Mouse (Mus musculus): ENCODE data around the gene Gpr1. TPM values are rescaled to one million over a fixed set of nuclear protein-coding genes. Genes with fewer than 3 reads are reported as not detected.
"Not testable (repeated sequence)": the region's sequence is repeated elsewhere in the genome, so short reads cannot be mapped to it uniquely, and the experiment has no call there.

Gpr1 gene
- total RNA-seq, 2 experiments from 2014 or later: 0.17 to 0.51 TPM

DNA sequence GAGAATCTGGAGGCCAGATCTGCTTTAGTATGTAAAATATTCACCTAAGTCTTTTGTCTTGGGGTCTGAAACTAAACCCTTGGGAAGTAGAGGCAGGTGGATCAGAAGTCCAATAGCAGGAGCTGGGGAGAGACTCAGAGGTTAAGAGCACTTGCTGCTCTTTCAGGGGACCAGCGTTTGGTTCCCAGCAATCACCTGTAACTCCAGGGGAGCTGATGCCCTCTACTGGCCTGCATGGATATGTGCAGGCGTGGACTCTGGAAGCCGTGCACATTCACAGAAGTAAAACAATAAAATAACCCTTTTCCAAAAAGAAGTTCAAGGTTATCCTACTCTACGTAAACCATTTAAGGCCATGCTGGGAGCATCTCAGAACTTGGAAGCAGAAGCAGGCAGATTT is 4.9 kb upstream of the Gpr1 start:
- no peak for DNase-seq

DNA sequence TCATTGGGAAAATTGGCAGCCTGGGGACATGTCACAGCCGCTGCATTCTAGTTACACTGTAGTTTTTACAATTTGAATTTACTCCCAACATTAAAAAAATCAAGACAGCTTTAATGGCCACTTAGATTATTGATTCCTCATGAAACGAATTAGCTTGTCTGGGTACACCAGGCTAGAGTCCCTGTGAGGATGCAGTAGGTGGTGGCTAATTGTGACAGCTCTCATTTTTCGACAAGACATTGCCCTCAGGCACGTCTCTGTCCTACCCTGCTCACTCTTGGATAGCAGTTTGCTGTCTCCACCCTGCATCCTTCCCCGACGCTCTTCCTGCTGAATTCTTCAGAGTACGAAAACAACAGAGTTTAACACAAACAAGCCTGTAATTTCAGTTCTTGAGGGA is 288 bp upstream of the Gpr1 start:
- peak in 1 of 2 experiments; percentile 23 for DNase-seq

DNA sequence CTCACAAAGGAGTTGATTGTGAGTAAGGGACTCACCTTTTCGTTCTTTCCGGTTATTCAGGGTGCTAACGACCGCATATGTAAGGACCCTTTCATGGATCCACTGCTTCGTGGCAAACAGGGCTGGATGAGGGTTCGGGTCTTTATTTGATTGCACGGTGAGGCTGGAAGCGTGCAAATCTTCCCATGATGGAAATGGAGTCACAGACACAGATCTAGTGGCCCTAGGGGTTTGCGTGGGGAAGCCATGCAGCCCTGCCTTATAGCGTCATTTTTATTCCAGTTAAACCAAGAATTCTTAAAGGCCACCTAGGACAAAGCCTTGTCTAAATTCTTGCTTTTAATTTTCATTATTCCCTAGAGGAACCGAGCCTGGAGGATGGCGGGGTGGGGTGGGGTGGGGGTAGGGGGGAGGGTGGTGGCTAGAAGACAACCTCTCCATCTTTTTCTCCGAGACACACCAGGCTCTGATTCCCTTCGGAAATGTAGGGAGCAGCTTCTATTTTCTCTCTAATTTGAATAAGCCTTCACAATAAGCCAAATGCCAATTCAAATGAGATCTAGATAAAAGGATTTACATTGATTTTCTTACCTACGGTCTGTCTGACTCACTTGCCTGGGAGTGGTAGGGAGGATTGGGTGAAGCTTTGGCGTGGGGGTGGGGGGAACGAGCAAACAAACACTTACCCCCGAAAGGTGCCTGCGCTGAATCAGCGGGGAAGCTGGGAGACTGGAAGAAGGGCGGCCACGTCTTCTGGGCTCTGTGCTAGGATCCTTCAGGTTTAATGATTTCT is 669 bp downstream of the Gpr1 start:
- DNase-seq: no peak

DNA sequence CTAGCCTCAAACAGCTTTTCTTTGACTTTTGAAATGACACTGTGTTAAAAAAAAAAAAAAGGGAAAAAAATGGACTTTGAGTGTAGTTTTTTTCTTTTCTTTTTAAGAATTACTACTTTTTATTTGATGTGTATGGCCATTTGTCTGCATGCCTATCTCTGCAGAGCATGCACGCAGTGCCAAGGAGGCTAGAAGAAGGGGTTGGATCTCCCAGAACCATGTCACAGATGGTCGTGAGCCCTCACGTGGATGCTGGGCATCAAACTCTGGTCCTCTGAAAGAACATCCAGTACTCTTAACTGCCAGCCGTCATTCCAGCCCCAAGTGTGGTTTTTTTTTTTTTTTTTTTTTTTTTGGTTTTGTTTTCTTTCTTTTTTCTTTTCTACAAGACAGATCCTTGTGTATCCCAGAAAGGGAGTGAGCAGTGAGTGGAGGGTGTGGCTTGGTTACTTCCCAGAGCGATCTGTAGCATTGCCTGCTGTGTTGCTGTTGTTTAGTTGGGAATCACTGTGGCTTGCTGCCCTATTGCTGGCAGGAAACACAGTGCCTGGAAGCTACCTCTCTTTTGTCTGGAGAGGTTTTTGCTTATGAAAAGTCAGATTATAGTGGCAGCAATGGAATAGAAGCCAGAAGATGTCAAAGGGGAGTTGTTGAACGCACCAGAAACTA is 4.3 kb downstream of the Gpr1 start:
- no peak for DNase-seq

DNA sequence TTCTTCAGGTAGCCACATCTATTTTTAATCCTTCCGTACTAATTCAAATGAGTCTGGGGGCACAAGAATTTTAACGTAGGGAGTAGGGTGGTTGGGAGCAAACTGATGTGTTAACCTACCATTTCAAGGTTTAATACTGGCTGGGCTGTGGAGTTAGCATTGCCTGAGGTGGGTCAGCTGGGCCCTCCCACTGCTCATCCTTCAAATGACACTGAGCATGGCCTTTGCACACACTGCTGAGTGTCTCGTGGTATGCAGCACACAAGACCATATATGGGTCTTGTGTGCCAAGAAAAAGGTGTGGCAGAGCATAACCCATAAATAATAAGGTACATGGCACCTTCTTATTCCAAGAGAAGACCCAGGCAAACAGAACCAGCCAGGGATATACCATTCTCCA is 6.7 kb downstream of the Gpr1 start:
- no peak for DNase-seq

DNA sequence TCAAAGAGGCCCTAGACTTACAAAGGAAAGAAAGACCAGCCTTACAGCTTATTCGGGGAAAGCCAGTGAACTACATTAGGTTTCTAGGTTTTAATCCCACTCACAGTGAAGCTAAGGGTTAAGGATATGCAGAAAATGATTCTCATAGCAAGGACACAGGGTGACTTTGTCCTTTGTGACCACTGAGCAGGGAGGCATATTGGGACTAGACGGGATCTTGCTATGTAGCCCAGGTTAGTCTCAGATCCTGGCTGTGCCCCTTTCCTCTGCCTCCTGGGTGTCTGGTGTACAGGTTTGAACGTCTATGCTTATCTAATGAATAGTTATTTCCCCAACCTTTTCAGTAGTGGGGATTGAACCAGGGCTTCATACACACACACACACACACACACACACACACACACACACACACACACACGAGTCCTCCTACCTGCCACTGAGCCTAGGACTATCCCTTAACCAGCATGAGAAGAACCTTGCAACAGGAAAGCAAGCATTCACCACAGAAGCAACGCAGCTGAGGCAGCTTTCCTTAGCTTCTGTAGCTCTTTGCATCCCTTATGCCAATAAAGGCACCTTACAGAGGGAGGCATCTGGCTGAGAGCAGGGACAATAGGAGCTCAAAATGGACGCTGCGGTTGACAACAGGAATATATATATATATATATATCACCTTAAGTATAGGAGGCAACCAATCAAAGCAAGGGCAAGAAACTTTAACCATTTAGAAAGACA is 9.5 kb downstream of the Gpr1 start:
- DNase-seq: no peak

DNA sequence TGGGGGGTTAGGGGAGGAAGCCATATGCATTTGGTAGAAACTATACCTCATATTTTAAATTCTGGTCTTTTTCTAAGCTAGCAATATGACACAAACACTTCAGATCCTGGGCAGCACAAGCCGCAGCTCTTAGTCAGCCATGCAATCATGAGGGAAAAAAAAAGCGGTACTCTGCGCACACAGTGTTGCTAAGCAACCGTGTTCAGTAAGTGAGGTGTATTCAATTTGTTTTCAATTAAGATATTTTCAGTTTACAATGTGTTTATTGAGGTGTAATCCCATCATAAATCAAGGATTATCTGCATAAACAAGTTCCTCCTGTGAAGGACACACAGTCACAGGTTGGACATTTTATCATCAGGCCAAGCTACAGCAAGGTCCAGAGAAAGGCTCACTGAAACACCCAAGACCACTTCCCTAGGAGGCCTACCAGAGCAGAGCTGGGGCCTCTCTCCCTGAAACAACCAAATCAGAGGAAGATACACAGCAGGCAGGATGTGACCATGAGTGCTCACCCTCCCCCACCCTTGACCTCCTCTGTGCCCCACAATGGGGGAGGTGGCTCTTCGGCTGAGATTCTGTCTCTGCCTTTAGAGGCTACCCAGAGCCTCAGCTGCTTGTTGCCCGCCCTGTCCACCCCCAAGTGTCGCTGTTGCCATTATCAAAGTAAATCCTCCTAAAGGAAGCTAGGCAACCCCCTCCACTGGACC is 10.2 kb downstream of the Gpr1 start:
- no peak for DNase-seq

DNA sequence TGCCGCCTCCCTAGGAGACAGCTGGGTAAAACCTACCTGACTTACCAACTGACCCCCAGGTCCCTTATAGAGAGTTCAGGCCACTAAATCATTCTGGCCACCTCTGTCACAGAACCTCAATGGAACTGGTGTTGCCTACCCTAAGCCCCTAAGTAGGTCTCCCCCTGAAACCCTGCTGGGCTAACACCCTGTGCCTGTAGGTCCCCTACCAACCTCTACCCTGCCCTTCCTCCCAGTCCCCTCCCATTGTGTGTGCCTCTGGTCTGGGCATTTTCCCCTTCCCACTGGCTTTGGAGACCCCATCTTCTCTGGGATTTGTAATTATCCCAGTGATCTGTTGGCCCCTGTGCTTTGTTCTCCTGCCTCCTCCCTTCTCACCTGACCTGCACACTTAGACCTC is 10.9 kb downstream of the Gpr1 start:
- DNase-seq: no peak

DNA sequence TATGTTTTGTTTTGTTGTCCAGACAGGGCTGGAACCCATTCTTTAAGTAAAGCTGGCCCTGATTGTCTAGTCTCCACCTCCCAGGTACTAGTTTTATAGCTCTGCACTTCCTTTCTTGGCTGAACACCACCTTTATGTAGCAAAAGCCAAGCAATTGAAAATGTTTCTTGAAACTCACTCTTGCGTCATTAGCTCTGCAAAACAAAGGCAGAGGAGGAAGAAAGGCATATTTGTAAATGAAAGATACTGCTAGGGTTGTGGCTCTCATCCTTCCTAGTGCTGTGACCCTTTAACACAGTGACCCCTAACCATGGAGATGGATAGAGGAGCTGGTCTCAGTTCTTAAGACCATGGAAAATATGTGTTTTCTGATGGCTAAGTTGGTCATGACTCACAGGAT is 12.7 kb downstream of the Gpr1 start:
- no peak for DNase-seq

DNA sequence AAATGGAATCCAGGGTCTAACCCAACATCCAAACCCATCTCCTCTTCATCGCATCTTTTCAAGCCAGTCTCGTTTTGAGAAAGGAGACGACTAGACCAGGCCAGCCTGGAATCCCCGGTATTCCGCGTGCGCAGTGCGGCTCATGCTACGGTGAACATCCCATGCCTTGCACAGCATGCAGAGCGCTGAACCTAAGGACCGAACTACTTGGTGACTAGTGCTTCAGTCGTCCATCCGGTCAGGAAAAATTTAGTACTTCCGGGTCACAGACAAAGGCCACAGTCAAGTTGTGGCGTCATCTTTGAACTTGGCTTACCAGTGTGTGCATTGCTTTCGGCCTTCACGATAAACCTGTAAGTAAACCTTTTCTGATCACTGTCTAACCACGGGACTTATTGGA is 14.0 kb downstream of the Gpr1 start:
- no peak for DNase-seq

DNA sequence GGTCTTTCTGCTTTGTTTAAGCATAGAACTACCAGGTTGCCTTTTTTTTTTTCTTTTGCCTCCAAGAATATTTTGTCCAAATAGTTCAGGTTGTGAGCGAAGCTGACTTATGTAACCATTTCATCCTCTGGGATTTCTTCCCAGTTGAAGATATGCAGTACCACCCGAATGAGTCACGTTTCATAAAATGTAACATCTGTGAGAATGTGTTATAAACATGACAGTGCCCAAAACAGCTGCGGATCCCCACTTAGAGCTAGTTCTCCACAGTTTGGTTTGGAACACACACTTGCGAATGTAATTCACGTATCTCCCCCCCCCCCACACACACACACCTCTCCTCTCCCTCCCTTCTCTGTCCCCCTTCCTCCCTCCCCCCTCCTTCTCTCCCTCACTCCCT is 15.0 kb downstream of the Gpr1 start:
- DNase-seq: peak; percentile 19 to 24

DNA sequence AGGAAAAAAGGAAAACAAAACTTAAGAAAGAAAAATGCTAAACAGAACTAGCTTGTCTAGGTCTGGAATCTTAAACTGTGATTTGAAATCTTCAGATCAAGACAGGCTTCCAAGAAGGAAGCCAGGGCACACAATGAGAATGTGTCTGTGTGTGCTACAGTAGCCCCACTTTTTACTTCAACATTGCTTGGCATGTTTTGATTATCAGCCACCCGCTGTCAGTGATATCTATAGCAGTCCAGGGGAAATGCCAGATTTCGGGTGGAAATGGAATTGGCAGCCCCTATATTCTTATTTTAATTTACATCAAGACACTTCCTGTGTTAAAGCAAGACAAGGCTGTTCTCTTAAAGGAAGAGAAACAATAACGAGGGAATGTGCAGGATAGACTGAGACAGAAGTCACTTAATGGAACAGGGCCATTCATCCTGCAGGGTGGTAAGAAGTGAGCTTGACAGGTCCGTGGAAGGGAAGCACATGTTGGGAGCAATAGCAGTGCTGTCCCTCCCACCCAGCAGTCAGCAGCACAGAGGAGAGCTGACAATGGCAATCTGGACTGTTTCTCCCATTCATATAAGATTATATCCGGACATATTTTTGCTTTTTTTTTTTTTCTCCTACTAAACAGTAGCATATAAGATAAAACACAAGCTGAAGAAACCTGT is 18.4 kb downstream of the Gpr1 start:
- DNase-seq: no peak

DNA sequence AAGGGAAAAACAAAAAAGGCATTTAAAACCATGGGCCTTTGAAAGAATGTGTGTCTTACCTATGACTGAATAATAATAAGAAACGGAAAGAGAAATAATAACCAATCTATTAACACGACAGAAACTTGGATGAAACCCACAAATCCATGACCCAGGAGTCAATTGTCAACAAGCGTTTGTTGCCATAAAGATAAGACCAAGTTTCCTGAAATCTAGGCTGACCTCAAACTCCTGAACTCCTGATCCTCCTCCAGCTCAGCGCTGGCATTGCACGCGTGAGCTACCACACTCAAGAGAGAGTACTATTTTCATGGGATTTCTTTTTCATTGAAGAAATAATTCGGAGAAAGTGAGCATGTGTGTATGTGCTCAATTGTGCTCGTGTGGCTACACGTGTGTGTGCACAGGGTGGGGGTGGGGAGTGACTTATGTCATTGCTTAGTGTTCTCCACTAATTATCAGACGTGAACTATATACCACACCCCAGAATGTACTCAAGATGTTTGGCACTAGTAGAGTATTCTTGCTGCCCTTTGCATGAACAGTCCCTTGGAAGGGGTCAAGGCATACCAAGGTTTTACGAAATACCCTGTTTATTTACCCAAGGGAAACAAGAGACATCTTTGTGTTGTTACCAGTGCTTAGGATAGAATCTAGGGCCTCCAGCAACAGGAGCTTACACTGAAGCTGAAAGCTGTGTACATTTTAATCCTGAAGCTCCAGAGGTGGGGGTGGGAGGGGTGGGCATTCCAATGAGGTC is 21.9 kb downstream of the Gpr1 start:
- DNase-seq: no peak

DNA sequence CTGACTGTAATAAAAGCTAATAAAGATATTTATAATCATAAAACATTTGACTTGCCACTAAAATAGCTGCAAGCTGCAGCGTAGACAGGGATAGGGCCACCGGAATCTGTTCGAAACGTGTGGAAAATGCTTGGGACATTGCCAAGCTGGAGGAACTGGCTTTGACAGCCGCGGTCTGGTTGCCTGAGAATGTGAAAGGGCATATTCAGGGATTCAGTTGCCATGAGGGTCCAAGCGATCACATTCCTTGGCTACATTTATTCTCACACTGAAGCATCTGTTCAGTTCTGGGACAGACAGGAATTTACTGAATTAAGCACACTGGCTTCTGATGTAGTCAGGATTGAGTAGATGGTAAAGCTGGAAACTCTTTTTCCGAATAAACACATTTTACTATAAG is 23.5 kb downstream of the Gpr1 start:
- peak in 1 of 2 experiments; percentile 29 for DNase-seq

DNA sequence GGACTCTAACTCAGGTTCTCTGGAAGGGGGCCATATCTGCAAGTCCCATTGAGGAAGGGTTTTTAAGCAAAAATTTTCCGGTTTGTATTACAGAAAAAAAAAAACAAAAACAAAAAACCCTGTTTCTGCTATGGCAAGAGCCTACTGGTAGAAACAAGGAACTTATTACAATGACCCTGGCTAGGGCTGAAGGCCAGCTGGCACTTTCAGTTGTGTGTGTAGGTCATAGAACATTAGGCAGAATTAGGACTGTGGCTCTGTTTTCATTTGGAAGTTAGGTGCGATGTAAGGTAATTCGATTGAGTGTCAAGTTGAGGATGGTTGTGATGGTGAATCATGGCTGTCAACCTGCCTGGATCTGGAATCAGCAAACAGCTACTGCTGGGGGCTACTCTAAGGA is 25.8 kb downstream of the Gpr1 start:
- no peak for DNase-seq

DNA sequence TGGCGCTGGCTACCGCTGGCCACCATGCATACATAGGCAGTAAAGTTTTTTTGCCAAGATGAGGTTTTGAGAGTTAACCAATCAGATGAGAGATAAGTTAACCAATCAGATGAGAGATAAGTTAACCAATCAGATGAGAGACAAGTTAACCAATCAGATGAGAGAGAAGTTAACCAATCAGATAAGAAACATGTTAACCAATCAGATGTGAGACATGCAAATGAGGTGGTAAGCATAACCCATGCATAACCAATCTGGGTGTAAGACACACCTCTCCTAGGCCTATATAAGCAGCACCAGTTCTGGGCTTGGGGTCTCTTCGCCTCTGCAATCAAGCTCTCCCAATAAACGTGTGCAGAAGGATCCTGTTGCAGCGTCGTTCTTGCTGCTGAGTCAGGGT is 28.9 kb downstream of the Gpr1 start:
- DNase-seq: not testable (repeated sequence)

DNA sequence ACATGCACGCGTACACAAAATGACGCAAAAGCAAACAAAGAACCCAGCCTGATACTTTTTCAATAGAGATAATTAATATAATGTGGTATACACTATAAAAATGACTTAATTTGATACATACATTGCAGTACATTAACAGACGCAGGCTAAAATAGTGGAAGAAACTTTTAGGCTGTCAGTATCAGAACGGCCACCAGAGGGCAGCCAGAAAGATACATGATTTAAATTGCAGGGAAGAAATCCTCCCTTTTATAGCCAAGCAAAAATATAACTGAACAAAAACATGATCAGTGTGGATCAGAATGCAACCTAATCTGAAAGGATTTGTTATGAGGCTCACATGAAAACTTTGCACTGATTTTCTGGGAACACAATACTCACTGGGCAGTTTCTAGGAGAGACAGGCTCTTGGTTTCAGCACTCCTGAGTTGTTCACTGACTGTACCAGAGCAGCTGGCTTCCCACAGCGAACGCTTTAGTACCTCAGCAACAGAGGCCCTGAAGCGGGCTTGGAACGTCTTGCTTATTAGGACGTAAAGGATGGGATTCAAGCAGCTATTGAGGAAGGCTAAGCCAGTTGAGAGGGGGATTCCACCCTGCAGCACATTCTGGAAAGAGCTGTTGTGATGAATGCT is 31.6 kb downstream of the Gpr1 start:
- peak; percentile 35 to 82 for DNase-seq

DNA sequence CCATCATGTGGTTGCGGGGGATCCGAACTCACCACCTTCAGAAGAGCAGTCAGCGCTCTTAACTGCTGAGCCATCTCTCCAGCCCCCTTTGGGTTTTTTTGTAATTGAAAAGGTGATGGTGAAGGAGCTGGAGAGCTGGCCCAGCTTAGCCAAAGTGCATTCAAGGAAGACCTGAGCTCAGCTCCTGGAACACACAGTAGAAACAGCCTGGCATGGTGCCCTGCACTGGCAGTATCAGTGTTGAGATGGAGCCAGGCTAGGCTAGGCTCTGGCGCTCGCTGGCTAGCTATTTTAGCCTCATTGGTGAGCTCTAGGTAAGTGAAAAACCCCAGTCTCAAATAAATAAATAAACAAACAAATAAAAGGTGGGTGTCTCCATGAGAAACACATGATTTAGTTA is 32.1 kb downstream of the Gpr1 start:
- DNase-seq: peak; percentile 83 to 84

DNA sequence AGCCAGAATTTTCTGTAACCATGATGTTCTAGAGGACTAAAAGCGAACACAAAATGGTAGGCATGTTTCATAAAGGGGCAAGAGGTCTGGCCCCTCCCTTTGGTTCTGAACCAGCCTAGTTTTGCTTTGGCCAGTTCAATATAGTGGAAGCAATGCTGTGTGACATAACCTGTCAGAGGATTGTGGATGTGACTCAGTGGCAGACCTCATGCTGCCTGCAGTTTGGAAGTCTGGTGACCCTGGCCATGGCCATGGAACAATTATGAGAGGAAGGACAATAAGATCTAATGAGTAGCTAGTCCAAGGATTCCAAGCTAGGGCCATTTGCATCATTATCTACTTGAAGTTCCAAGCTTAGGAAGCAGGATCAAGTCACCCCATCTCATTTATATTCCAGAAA is 32.9 kb downstream of the Gpr1 start:
- DNase-seq: no peak

DNA sequence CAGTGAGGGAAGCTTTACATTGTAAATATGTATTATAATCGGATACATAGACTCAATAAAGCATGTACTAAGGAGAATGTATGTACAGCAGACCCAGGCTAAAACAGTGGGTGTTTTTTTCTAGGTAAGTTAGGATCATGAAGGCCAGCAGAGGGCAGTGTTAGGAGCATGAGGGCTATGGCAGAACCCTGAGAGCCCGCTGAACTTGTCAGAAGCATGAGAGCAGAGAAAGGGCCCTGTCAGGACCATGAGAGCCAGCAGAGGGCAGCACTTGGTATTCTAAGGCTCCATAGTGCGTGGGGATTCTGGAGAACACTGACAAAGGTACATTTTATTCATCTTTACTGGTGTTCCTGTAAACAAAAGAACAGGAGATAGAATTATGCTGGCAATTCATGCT is 33.3 kb downstream of the Gpr1 start:
- DNase-seq: peak; percentile 93 to 95

DNA sequence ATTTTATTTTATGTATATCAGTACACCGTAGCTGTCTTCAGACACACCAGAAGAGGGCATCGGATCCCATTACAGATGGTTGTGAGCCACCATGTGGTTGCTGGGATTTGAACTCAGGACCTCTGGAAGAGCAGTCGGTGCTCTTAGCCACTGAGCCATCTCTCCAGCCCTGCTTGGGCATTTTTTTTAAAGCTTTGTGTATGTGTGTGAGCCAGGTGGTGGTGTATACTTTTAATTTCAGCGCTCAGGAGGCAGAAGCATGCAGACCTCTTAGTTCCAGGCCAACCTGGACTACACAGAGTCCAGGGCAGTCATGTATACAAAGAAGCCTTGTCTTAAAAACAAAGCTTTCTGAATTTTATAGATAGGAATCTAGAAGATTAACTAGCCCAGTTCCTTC is 33.8 kb downstream of the Gpr1 start:
- not testable (repeated sequence) for DNase-seq
